Mouse (Mus musculus): ENCODE measurements at regions not wholly inside any gene's neighbourhood (a gene's known extent, or its start where the extent isn't known, plus 50 kb on each side); places are given as distances from the start of the nearest gene placed in this dataset.

- TF ChIP-seq MYOG (IDR thresholded peaks at IDR 0.05; ENCODE audit: control insufficient read depth, extremely low read depth, insufficient read length) (no peak), CTCF (IDR thresholded peaks at IDR 0.05; ENCODE audit: control insufficient read depth, insufficient read depth, insufficient read length) (no peak), CEBPB (IDR thresholded peaks at IDR 0.05; ENCODE audit: low read depth) (no peak), MAX (IDR thresholded peaks at IDR 0.05) (no peak), FOSL1 (IDR thresholded peaks at IDR 0.05; ENCODE audit: insufficient read depth, low read length, poor library complexity, severe bottlenecking) (no peak)
These were observed 256.3 kb downstream of the Dysf start for GRCm38 (mm10) chr6:84264681-84265080.

Data from C2C12 (cell line).